Mouse (Mus musculus): ENCODE data around the gene Unc13d.
A peak's percentile ranks its signal among the peaks of the same experiment; 100 is the strongest.
"Not testable (repeated sequence)": the region's sequence is repeated elsewhere in the genome, so short reads cannot be mapped to it uniquely, and the experiment has no call there.

Unc13d gene

GRCm38 (mm10) chr11:116049610-116050009, 28.2 kb downstream of the Unc13d start:
- DNase-seq (ENCODE audit: low read depth, low spot score) = no peak

GRCm38 (mm10) chr11:116045173-116045572, 32.6 kb downstream of the Unc13d start:
- DNase-seq (ENCODE audit: low read depth, low spot score) = no peak

DNA sequence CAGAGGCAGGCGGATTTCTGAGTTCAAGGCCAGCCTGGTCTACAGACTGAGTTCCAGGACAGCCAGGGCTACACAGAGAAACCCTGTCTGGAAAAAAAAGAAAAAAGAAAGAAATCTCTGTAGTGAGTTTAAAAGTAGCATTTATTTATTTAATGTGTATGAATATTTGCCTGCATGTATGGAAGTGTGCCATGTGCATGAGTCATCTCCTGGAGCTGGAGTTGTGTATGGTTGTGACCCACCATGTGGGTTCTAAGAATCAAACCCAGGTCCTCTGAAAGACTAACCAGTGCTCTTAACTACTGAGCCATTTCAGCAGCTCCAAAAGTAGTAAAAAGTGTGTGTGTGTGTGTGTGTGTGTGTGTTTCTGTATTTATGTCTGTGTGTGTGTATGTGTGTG, 34.5 kb downstream of the Unc13d start:
- no peak for DNase-seq (ENCODE audit: low read depth, low spot score)

DNA sequence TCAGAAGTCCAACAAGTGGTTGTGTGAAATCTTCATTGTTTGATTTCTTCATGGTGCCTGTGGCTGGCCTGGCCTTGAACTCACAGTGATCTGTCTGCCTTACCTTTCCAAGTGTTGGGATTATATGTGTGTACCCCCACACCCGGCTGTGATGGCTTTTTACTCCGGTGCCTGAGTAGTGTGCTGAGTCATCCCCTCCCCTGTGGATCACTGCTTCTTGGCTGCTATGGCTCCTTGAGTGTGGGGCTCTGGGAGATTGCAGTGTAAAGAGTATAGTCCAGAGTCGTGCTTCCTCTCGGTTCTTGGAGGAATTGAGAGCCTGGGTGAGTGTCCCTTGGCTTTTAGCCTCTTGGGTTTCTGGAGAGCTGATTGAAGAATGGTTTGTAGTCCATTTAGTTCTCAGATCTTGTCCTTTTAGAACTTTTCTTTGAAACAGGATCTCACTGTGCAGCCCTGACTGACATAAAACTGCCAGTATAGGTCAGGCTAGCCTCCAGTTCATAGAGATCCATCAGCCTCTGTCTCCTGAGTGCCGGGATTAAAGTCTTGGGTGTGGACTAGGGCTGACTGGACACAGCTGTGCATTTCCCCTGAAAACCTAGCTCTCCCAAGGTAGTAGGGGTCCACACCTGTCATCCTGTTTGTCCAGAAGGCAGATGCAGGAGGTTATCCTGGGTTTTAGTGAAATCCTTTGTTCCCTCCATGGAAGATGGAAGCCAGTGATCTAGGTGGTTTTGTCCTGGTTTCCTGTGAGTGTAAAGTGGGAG, 35.2 kb downstream of the Unc13d start:
- no peak for DNase-seq (ENCODE audit: low read depth, low spot score)

GRCm38 (mm10) chr11:116041833-116042232, 35.9 kb downstream of the Unc13d start:
- peak; percentile 51 for DNase-seq (ENCODE audit: low read depth, low spot score)

DNA sequence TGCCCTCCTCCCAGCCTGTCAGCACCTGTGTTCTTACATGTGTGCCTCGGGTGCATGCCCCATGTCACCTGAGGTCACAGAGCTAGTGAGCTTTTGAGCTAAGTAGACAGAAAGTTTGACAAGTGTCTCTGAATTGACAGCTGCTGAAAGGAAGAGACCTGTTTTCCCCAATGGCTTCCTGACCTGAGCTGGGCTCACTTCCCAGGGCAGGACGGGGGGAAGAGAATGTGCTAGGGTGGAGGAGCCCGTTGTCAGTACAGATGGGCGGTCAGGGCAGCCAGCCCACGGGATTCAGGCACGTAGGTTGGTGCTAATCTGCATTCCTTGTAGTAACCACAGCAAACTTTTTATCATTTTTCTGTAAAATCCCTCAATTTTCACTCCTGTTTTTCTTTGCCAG, 37.2 kb downstream of the Unc13d start:
- no peak for DNase-seq (ENCODE audit: low read depth, low spot score)

DNA sequence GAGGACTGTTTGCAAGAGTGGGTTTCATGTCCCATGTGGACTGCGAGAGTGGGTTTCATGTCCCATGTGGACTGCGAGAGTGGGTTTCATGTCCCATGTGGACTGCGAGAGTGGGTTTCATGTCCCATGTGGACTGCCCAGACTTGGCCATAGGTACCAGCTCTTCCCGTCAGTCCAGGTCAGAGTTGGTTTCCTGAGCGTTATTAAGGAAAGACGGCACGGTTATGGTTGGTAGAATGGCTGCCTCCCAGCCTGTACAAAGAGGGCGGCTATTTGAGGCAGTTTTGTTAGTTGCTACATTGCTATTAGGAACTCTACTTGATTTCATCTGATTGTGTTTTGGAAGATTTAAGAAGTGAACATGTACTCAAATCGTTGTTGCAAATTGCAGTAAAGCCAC, 39.9 kb downstream of the Unc13d start:
- DNase-seq (ENCODE audit: low read depth, low spot score) = no peak

GRCm38 (mm10) chr11:116036671-116037070, 41.1 kb downstream of the Unc13d start:
- no peak for DNase-seq (ENCODE audit: low read depth, low spot score)

DNA sequence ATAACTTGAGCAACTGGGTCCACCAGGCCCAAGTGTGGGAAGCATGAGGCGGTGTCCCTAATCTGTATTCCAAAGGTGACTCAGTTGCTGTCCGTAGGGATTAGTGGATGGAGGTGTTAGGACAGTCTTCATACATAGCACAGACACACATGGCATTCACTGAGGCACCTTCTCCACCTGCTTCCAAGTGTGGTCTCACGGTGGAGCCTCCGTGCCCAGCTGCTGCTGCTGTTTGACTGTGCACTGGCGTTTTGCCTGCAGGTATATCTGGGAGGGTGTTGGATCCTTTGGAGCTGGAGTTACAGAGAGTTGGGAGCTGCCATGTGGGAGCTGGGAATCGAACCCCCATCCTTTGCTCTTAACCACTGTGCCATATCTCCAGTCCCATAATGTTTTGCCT, 43.2 kb downstream of the Unc13d start:
- DNase-seq (ENCODE audit: low read depth, low spot score) = no peak

DNA sequence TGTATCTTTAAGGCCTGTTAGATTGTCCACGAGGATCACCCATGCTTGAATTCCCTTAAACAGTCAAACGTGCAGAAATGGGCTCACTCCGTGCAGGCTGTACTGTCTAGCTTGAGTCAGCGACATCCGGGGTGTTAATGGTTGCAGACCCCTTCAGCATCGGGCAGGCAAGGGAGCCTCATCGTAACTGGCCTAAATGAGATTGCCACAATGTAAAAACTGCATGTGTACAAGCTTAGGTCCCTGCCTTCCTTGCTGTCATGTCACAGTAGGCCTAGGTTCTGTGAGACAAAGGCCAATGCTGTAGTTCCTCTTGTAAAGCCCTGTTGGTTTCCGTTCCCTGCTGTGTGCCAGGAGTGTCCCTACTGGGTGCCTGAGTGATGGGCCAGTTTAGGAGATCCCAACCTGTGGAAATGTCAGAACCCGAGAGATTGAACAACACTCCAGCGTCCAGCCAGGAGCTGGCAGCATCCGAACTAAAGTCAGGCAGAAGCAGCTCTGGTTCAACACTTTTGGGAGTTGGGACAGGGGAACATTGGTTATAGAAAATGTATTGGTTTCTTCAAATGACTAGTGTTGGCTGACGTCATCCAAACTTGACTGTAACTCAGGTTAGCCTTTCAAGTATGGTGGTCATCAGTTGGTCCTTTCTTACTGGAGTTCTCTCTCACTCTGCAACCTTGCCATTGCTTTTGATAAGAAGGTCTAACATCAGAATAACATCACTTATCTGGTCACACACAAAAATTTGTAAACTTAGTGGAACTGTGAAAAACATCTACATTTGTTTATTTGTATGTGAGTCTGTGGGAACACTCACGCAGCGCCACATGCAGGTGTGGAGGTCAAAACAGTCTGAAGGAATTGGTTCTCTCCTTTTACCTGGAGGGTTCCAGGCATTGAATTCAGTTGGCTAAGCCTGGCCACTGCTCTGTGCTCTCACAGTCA, 46.6 kb downstream of the Unc13d start:
- DNase-seq (ENCODE audit: low read depth, low spot score) = peak; percentile 58

GRCm38 (mm10) chr11:116030088-116030897, 47.5 kb downstream of the Unc13d start, which contains the start of gene Unk:
Gene Unk (plus strand): TSS chr11:116030322.
- peak; percentile 100 for DNase-seq (ENCODE audit: low read depth, low spot score)

- DNase-seq (ENCODE audit: low read depth, low spot score) = no peak
These were observed 48.5 kb downstream of the Unc13d start for GRCm38 (mm10) chr11:116029086-116029865.

GRCm38 (mm10) chr11:116028177-116028865, 49.4 kb downstream of the Unc13d start:
- DNase-seq (ENCODE audit: low read depth, low spot score) = no peak

- no peak for DNase-seq (ENCODE audit: low read depth, low spot score)
These were observed 50.0 kb downstream of the Unc13d start, which contains the start of gene H3f3b for GRCm38 (mm10) chr11:116027756-116028155. Gene H3f3b (minus strand): TSS chr11:116027962.

DNA sequence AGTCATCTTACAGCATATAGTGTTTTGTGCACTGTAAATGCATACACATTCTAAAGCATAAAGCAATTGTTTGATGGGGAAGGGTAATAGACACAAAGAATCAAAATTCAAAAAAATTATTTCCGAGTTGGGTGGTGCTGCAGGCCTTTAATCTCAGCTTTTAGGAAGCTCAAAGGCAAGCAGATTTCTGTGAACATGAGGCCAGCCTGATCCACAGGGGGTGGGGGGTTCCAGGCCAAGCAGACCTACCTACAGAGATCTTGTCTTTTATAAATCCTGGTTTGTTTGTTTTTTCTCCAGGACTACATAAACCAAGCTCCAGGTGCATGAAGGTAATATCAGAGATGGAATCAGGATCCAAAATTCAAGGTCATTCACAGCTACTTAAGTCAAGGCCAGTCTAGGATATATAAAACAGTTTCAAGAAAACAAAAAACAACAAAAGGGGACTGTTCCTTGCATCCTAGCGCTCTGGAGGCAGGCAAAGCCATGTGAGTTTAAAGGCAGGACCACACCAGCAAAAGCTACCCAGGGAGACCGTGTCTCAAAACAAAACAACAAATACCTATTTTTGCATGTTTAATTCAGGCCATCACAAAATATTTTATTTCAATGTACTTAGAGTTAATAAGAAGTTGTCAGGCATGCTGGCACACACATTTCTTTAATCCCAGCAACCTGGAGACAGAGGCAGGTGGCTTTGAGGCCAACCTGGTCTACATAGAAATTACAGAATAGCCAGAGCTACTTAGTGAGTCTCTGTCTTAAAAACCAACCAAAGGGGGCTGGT, 52.5 kb downstream of the Unc13d start:
- DNase-seq (ENCODE audit: low read depth, low spot score) = no peak

DNA sequence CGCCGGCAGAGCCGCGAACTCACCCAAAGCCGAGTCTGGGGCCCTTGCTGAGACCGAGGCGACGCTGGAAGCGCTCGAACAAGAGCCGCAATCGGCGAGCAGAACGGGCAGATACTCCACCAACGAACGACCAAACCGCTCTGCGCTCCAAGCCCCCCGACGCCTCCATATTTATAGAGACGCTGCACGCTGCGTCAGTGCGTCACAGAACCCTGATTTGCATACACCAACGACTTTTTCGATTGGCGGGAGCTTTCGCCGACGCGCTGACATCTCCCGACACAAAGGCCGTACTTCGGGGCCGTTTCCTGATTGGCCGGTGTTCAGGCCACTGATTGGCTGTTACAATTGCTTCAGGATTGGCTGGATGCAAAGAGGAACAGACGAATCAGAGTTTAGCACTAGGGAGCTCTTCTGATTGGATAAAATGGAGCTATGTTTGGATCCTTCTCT, 53.4 kb downstream of the Unc13d start:
- DNase-seq (ENCODE audit: low read depth, low spot score) = peak; percentile 100

GRCm38 (mm10) chr11:116023771-116024355, 53.9 kb downstream of the Unc13d start:
- peak; percentile 75 for DNase-seq (ENCODE audit: low read depth, low spot score)

GRCm38 (mm10) chr11:116023074-116023770, 54.5 kb downstream of the Unc13d start:
- not testable (repeated sequence) for DNase-seq (ENCODE audit: low read depth, low spot score)

All from ES-CJ7 (cell line).